Mouse (Mus musculus) E14TG2a.4 (cell line): ENCODE results near the gene Nfkb2.

Source experiments
- CTCF ChIP-seq: conservative IDR thresholded peaks from 2 replicates; pipeline ENCODE4 v1.5.1; 2014; ENCODE audit warnings: low read length
- NANOG ChIP-seq: IDR thresholded peaks from 2 replicates; pipeline ENCODE4 v1.6.1; 2014; ENCODE audit warnings: borderline replicate concordance, low read length, mixed read lengths
- POU5F1 ChIP-seq: IDR thresholded peaks from 2 replicates; pipeline ENCODE4 v1.6.1; 2014; ENCODE audit warnings: low read length, borderline replicate concordance

DNA sequence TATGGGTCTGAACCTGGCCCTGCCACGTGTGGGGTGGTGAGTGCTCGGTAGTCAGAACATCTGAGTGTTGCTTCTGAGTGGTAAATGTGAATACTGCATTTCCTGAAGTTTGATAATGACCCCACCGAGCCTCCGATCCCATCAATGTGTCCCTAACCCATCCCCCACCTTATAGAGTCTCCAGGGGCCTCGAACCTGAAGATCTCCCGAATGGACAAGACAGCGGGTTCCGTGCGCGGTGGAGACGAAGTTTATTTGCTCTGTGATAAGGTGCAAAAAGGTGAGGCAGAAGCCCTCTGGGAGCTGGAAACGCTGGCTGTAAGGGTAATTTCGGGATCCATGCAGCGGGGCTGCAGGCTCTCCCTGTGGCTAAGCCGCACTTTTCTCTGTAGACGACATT lies 3.7 kb downstream of the Nfkb2 start:
- no peak for TF ChIP-seq CTCF
- TF ChIP-seq NANOG: no peak
- no peak for TF ChIP-seq POU5F1
